Mouse (Mus musculus): ENCODE measurements at regions not wholly inside any gene's neighbourhood (a gene's known extent, or its start where the extent isn't known, plus 50 kb on each side); places are given as distances from the start of the nearest gene placed in this dataset.

GRCm38 (mm10) chr13:45300610-45301009 lies 88.9 kb upstream of the Mylip start:
- TF ChIP-seq CTCF (IDR thresholded peaks at IDR 0.05; ENCODE audit: insufficient read depth, low read length) (no peak), POLR2A (IDR thresholded peaks at IDR 0.05; ENCODE audit: borderline replicate concordance, extremely low read depth, low read depth, low read length) (no peak)

Data from lung, adult 2 months (tissue).